Mouse (Mus musculus) midbrain, embryonic 10.5 days (tissue): ENCODE results near the gene Clspn. TPM values are rescaled to one million over a fixed set of nuclear protein-coding genes. Genes with fewer than 3 reads are reported as not detected.

Experiments
- DNase-seq: peaks from one replicate; pipeline ENCODE4 v3.0.0-alpha.2; 2017; ENCODE audit warnings: low spot score
- H3K27ac ChIP-seq: fragments of 300-500 bp; sonication (generic); replicated peaks from 2 replicates; pipeline ENCODE4 v1.5.1; 2016; ENCODE audit warnings: mild to moderate bottlenecking
- H3K27me3 ChIP-seq: fragments of 300-500 bp; sonication (generic); 2 replicates; pipeline ENCODE4 v1.6.1; 2016; ENCODE audit warnings: low read depth, mild to moderate bottlenecking; ENCODE audit not compliant: poor library complexity, severe bottlenecking
- H3K36me3 ChIP-seq: fragments of 300-500 bp; sonication (generic); 2 replicates; pipeline ENCODE4 v1.6.1; 2016; ENCODE audit warnings: mild to moderate bottlenecking, moderate library complexity
- H3K4me1 ChIP-seq: fragments of 300-500 bp; sonication (generic); 2 replicates; pipeline ENCODE4 v1.6.1; 2016
- H3K4me3 ChIP-seq: fragments of 300-500 bp; sonication (generic); 2 replicates; pipeline ENCODE4 v1.5.1; 2016; ENCODE audit warnings: mild to moderate bottlenecking, moderate library complexity
- H3K9me3 ChIP-seq: fragments of 300-500 bp; sonication (generic); replicated peaks from 2 replicates; pipeline ENCODE4 v1.6.1; 2016; ENCODE audit warnings: mild to moderate bottlenecking
- WGBS: fragments of 180-500 bp; shearing (Covaris S2); methylation state at CpG from one replicate; pipeline ENCODE4 v1.1.7; 2016; 5-methylcytosine and 5-hydroxymethylcytosine counted together
- microRNA-seq: library from miRNA; unstranded; fragments of <30 nt; microRNA quantifications from one replicate; pipeline ENCODE4, GENCODE M21; 2017
- polyA plus RNA-seq: library from polyadenylated mRNA; unstranded; fragments of >200 nt; fragmentation: Nextera tagmentation; extraction: Ambion mirVana; gene quantifications from 2 replicates; pipeline ENCODE4 v1.2.1, GENCODE M21; 2016

Clspn gene
- polyA plus RNA-seq, 1 experiment from 2014 or later = 55.3 TPM

GRCm38 (mm10) chr4:126619691-126620330 is 63.1 kb downstream of the Clspn start:
- no peaks in the 10 kb centered on the region for H3K9me3 ChIP-seq
- 1% methylated on average over 33 of the region's 33 CpGs for WGBS

GRCm38 (mm10) chr4:126620349-126620874 is 63.7 kb downstream of the Clspn start:
- 25% methylated on average over 13 of the region's 13 CpGs for WGBS
- no peak for DNase-seq
- peak overlapping the region; percentile 91 for H3K27ac ChIP-seq

More at GRCm38 (mm10) chr4:126619691-126620330, 63.1 kb downstream of the Clspn start:
- H3K36me3 ChIP-seq = no peaks in the 10 kb centered on the region
- peaks cover 100% of the 10 kb centered on the region for H3K27me3 ChIP-seq
- peak overlapping the region; percentile 91 for H3K27ac ChIP-seq
- peak; percentile 82 for DNase-seq
- peaks cover 23% of the 10 kb centered on the region for H3K4me1 ChIP-seq
- peak overlapping the region; percentile 51 for H3K4me3 ChIP-seq

GRCm38 (mm10) chr4:126627021-126627681 is 70.4 kb downstream of the Clspn start:
- Histone ChIP-seq H3K4me1 (peaks cover 26% of the 10 kb centered on the region), H3K27ac (peak overlapping the region; percentile 63), H3K27me3 (peaks cover 90% of the 10 kb centered on the region), H3K36me3 (no peaks in the 10 kb centered on the region), H3K9me3 (no peaks in the 10 kb centered on the region), H3K4me3 (peak overlapping the region; percentile 42)
- under 1% methylated on average over 23 of the region's 23 CpGs for WGBS
- DNase-seq = peak; percentile 52

More at GRCm38 (mm10) chr4:126620349-126620874, 63.7 kb downstream of the Clspn start:
- no peaks in the 10 kb centered on the region for H3K9me3 ChIP-seq
- H3K27me3 ChIP-seq = peaks cover 100% of the 10 kb centered on the region
- H3K4me1 ChIP-seq = peaks cover 23% of the 10 kb centered on the region
- H3K4me3 ChIP-seq = peak overlapping the region; percentile 51
- no peaks in the 10 kb centered on the region for H3K36me3 ChIP-seq

- Histone ChIP-seq H3K9me3 (no peaks in the 10 kb centered on the region), H3K27ac (no peak overlapping the region), H3K4me3 (no peak overlapping the region), H3K27me3 (peaks cover 76% of the 10 kb centered on the region), H3K36me3 (no peaks in the 10 kb centered on the region), H3K4me1 (peaks cover 17% of the 10 kb centered on the region)
- WGBS = 58% methylated on average over 2 of the region's 2 CpGs
- DNase-seq = no peak
These were observed 75.2 kb downstream of the Clspn start for GRCm38 (mm10) chr4:126631922-126632321.

GRCm38 (mm10) chr4:126632668-126633067 is 75.9 kb downstream of the Clspn start:
- Histone ChIP-seq H3K27me3 (peaks cover 73% of the 10 kb centered on the region), H3K4me1 (peaks cover 10% of the 10 kb centered on the region), H3K9me3 (no peaks in the 10 kb centered on the region), H3K36me3 (no peaks in the 10 kb centered on the region), H3K4me3 (no peak overlapping the region), H3K27ac (no peak overlapping the region)
- DNase-seq = no peak
- 74% methylated on average over 3 of the region's 3 CpGs for WGBS

- peaks cover 56% of the 10 kb centered on the region for H3K27me3 ChIP-seq
- no peaks in the 10 kb centered on the region for H3K9me3 ChIP-seq
- H3K36me3 ChIP-seq = no peaks in the 10 kb centered on the region
- DNase-seq = no peak
- WGBS = 36% methylated on average over 11 of the region's 11 CpGs
- no peak overlapping the region for H3K27ac ChIP-seq
- peaks cover 11% of the 10 kb centered on the region; the same call in 1 of the 2 replicates for H3K4me1 ChIP-seq
- H3K4me3 ChIP-seq = no peak overlapping the region
These were observed 79.6 kb downstream of the Clspn start for GRCm38 (mm10) chr4:126636330-126636729.

GRCm38 (mm10) chr4:126637446-126637845 is 80.7 kb downstream of the Clspn start:
- no peak for DNase-seq
- Histone ChIP-seq H3K27me3 (peaks cover 54% of the 10 kb centered on the region), H3K9me3 (no peaks in the 10 kb centered on the region), H3K36me3 (no peaks in the 10 kb centered on the region), H3K4me3 (no peak overlapping the region), H3K27ac (no peak overlapping the region), H3K4me1 (peaks cover 11% of the 10 kb centered on the region; the same call in 1 of the 2 replicates)
- WGBS = 79% methylated on average over 4 of the region's 4 CpGs

GRCm38 (mm10) chr4:126639339-126639738 is 82.6 kb downstream of the Clspn start:
- Histone ChIP-seq H3K27ac (no peak overlapping the region), H3K4me1 (peaks cover 11% of the 10 kb centered on the region; the same call in 1 of the 2 replicates), H3K9me3 (no peaks in the 10 kb centered on the region), H3K27me3 (peaks cover 47% of the 10 kb centered on the region), H3K36me3 (no peaks in the 10 kb centered on the region), H3K4me3 (no peak overlapping the region)
- 72% methylated on average over 7 of the region's 7 CpGs for WGBS
- DNase-seq = no peak

GRCm38 (mm10) chr4:126641901-126642300 is 85.2 kb downstream of the Clspn start:
- H3K27ac ChIP-seq = no peak overlapping the region
- no peaks in the 10 kb centered on the region for H3K9me3 ChIP-seq
- 40% methylated on average over 9 of the region's 9 CpGs for WGBS

More at GRCm38 (mm10) chr4:126641901-126642300, 85.2 kb downstream of the Clspn start:
- H3K27me3 ChIP-seq = peaks cover 26% of the 10 kb centered on the region
- H3K36me3 ChIP-seq = no peaks in the 10 kb centered on the region
- H3K4me3 ChIP-seq = no peak overlapping the region
- no peak for DNase-seq
- H3K4me1 ChIP-seq = 0 out of 2 replicates have a peak, but pooled peaks cover 5% of the 10 kb centered on the region

Small RNA genes lying within 50 kb of the gene (microRNA-seq; reads per million reads assigned to microRNA genes)
- not detected for gene Mir7119

Other genes starting within 250 kb of the Clspn start
- 80.8 and 88.4 TPM in 2 replicates for gene Adprhl2, start 235.2 kb upstream of the Clspn start, polyA plus RNA-seq
- 1.1 and 1.9 TPM in 2 replicates for gene Tekt2, start 231.2 kb upstream of the Clspn start, polyA plus RNA-seq
- gene Ago3, start 127.4 kb upstream of the Clspn start, polyA plus RNA-seq = 13.3 and 15.9 TPM in 2 replicates
- 11.9 and 16.3 TPM in 2 replicates for gene Ago1, start 88.4 kb upstream of the Clspn start, polyA plus RNA-seq
- gene Ago4, start 23.5 kb upstream of the Clspn start, polyA plus RNA-seq = 2.3 and 2.8 TPM in 2 replicates
- 1.0 and 1.4 TPM in 2 replicates for gene 5730409E04Rik, start 52.9 kb downstream of the Clspn start, polyA plus RNA-seq
- 591 and 610 TPM in 2 replicates for gene Psmb2, start 120.7 kb downstream of the Clspn start, polyA plus RNA-seq
- 0.25 and 0.65 TPM in 2 replicates for gene Tfap2e, start 179.3 kb downstream of the Clspn start, polyA plus RNA-seq
- 33.5 and 38.1 TPM in 2 replicates for gene Ncdn, start 196.5 kb downstream of the Clspn start, polyA plus RNA-seq
- gene AU040320, start 196.6 kb downstream of the Clspn start, polyA plus RNA-seq = 24.4 and 27.8 TPM in 2 replicates